Mouse (Mus musculus): ENCODE measurements at regions not wholly inside any gene's neighbourhood (a gene's known extent, or its start where the extent isn't known, plus 50 kb on each side); places are given as distances from the start of the nearest gene placed in this dataset.

GRCm38 (mm10) chr8:109416327-109417100 lies 77.3 kb upstream of the Pmfbp1 start:
- Histone ChIP-seq H3K27me3 (ENCODE audit: insufficient read depth, low read length) (peaks cover 3% of the 10 kb centered on the region; the same call in 1 of the 2 replicates), H3K9ac (replicated peaks; ENCODE audit: low read length) (no peak overlapping the region), H3K27ac (ENCODE audit: low read length) (no peak overlapping the region), H3K4me3 (ENCODE audit: low read length) (no peak overlapping the region), H3K4me1 (ENCODE audit: insufficient read depth, low read length) (peaks cover 10% of the 10 kb centered on the region; the same call in 1 of the 2 replicates), H3K36me3 (ENCODE audit: insufficient read depth, low read length) (no peaks in the 10 kb centered on the region), H3K9me3 (ENCODE audit: low read length) (no peaks in the 10 kb centered on the region), H3K4me2 (replicated peaks; ENCODE audit: low read depth, low read length) (no peak overlapping the region)
- no peak for ATAC-seq (ENCODE audit: low FRiP score, low TSS enrichment)
- 71% methylated on average over 17 of the region's 17 CpGs for WGBS

- no peaks in the 10 kb centered on the region for H3K9me3 ChIP-seq (ENCODE audit: low read length)
- 48% methylated on average over 5 of the region's 5 CpGs for WGBS
- H3K9ac ChIP-seq (replicated peaks; ENCODE audit: low read length): no peak overlapping the region
- no peak overlapping the region for H3K27ac ChIP-seq (ENCODE audit: low read length)
- ATAC-seq (ENCODE audit: low FRiP score, low TSS enrichment): peak; percentile 76; the same call in 1 of the 2 replicates
- H3K4me1 ChIP-seq (ENCODE audit: insufficient read depth, low read length): peaks cover 10% of the 10 kb centered on the region; the same call in 1 of the 2 replicates
- no peaks in the 10 kb centered on the region; the same call in 1 of the 2 replicates for H3K27me3 ChIP-seq (ENCODE audit: insufficient read depth, low read length)
- no peak overlapping the region for H3K4me3 ChIP-seq (ENCODE audit: low read length)
- no peaks in the 10 kb centered on the region for H3K36me3 ChIP-seq (ENCODE audit: insufficient read depth, low read length)
- H3K4me2 ChIP-seq (replicated peaks; ENCODE audit: low read depth, low read length): no peak overlapping the region
Measured at GRCm38 (mm10) chr8:109417222-109417621, 76.6 kb upstream of the Pmfbp1 start.

GRCm38 (mm10) chr8:109417971-109418370 lies 75.9 kb upstream of the Pmfbp1 start:
- peaks cover 10% of the 10 kb centered on the region; the same call in 1 of the 2 replicates for H3K4me1 ChIP-seq (ENCODE audit: insufficient read depth, low read length)
- H3K27ac ChIP-seq (ENCODE audit: low read length): no peak overlapping the region
- no peaks in the 10 kb centered on the region; the same call in 1 of the 2 replicates for H3K27me3 ChIP-seq (ENCODE audit: insufficient read depth, low read length)
- H3K4me3 ChIP-seq (ENCODE audit: low read length): no peak overlapping the region
- 19% methylated on average over 12 of the region's 12 CpGs for WGBS
- H3K9ac ChIP-seq (replicated peaks; ENCODE audit: low read length): no peak overlapping the region
- 0 out of 2 replicates have a peak, but pooled peaks cover 3% of the 10 kb centered on the region for H3K9me3 ChIP-seq (ENCODE audit: low read length)
- no peak for ATAC-seq (ENCODE audit: low FRiP score, low TSS enrichment)
- H3K4me2 ChIP-seq (replicated peaks; ENCODE audit: low read depth, low read length): no peak overlapping the region
- no peaks in the 10 kb centered on the region for H3K36me3 ChIP-seq (ENCODE audit: insufficient read depth, low read length)

GRCm38 (mm10) chr8:109419029-109419596 lies 74.7 kb upstream of the Pmfbp1 start:
- WGBS: 62% methylated on average over 4 of the region's 4 CpGs
- Histone ChIP-seq H3K4me1 (ENCODE audit: insufficient read depth, low read length) (peaks cover 10% of the 10 kb centered on the region; the same call in 1 of the 2 replicates), H3K9me3 (ENCODE audit: low read length) (0 out of 2 replicates have a peak, but pooled peaks cover 3% of the 10 kb centered on the region), H3K27me3 (ENCODE audit: insufficient read depth, low read length) (no peaks in the 10 kb centered on the region; the same call in 1 of the 2 replicates), H3K27ac (ENCODE audit: low read length) (no peak overlapping the region), H3K36me3 (ENCODE audit: insufficient read depth, low read length) (no peaks in the 10 kb centered on the region), H3K4me2 (replicated peaks; ENCODE audit: low read depth, low read length) (no peak overlapping the region), H3K4me3 (ENCODE audit: low read length) (no peak overlapping the region), H3K9ac (replicated peaks; ENCODE audit: low read length) (no peak overlapping the region)
- no peak for ATAC-seq (ENCODE audit: low FRiP score, low TSS enrichment)

GRCm38 (mm10) chr8:109424004-109424403 lies 69.8 kb upstream of the Pmfbp1 start:
- WGBS: 63% methylated on average over 5 of the region's 5 CpGs
- Histone ChIP-seq H3K9ac (replicated peaks; ENCODE audit: low read length) (no peak overlapping the region), H3K27ac (ENCODE audit: low read length) (no peak overlapping the region)

GRCm38 (mm10) chr8:109428551-109428950 lies 65.3 kb upstream of the Pmfbp1 start:
- Histone ChIP-seq H3K4me1 (ENCODE audit: insufficient read depth, low read length) (no peaks in the 10 kb centered on the region), H3K36me3 (ENCODE audit: insufficient read depth, low read length) (no peaks in the 10 kb centered on the region), H3K9me3 (ENCODE audit: low read length) (no peaks in the 10 kb centered on the region), H3K9ac (replicated peaks; ENCODE audit: low read length) (no peak overlapping the region), H3K4me3 (ENCODE audit: low read length) (no peak overlapping the region), H3K27ac (ENCODE audit: low read length) (no peak overlapping the region), H3K27me3 (ENCODE audit: insufficient read depth, low read length) (no peaks in the 10 kb centered on the region), H3K4me2 (replicated peaks; ENCODE audit: low read depth, low read length) (no peak overlapping the region)
- ATAC-seq (ENCODE audit: low FRiP score, low TSS enrichment): no peak
- 50% methylated on average over 9 of the region's 9 CpGs for WGBS

More at GRCm38 (mm10) chr8:109424004-109424403, 69.8 kb upstream of the Pmfbp1 start:
- H3K27me3 ChIP-seq (ENCODE audit: insufficient read depth, low read length): no peaks in the 10 kb centered on the region
- ATAC-seq (ENCODE audit: low FRiP score, low TSS enrichment): no peak
- no peak overlapping the region for H3K4me3 ChIP-seq (ENCODE audit: low read length)
- H3K4me1 ChIP-seq (ENCODE audit: insufficient read depth, low read length): no peaks in the 10 kb centered on the region
- H3K36me3 ChIP-seq (ENCODE audit: insufficient read depth, low read length): no peaks in the 10 kb centered on the region
- 0 out of 2 replicates have a peak, but pooled peaks cover 3% of the 10 kb centered on the region for H3K9me3 ChIP-seq (ENCODE audit: low read length)
- no peak overlapping the region for H3K4me2 ChIP-seq (replicated peaks; ENCODE audit: low read depth, low read length)

- no peak for ATAC-seq (ENCODE audit: low FRiP score, low TSS enrichment)
- H3K27me3 ChIP-seq (ENCODE audit: insufficient read depth, low read length): no peaks in the 10 kb centered on the region
- WGBS: 89% methylated on average over 12 of the region's 12 CpGs
Measured at GRCm38 (mm10) chr8:109434538-109434937, 59.3 kb upstream of the Pmfbp1 start.

GRCm38 (mm10) chr8:109436056-109436455 lies 57.8 kb upstream of the Pmfbp1 start:
- H3K4me1 ChIP-seq (ENCODE audit: insufficient read depth, low read length): peaks cover 5% of the 10 kb centered on the region; the same call in 1 of the 2 replicates
- 92% methylated on average over 4 of the region's 4 CpGs for WGBS
- no peak overlapping the region for H3K9ac ChIP-seq (replicated peaks; ENCODE audit: low read length)
- H3K27ac ChIP-seq (ENCODE audit: low read length): no peak overlapping the region
- ATAC-seq (ENCODE audit: low FRiP score, low TSS enrichment): no peak
- H3K27me3 ChIP-seq (ENCODE audit: insufficient read depth, low read length): no peaks in the 10 kb centered on the region
- no peak overlapping the region for H3K4me3 ChIP-seq (ENCODE audit: low read length)
- H3K36me3 ChIP-seq (ENCODE audit: insufficient read depth, low read length): no peaks in the 10 kb centered on the region
- H3K9me3 ChIP-seq (ENCODE audit: low read length): no peaks in the 10 kb centered on the region
- no peak overlapping the region for H3K4me2 ChIP-seq (replicated peaks; ENCODE audit: low read depth, low read length)

More at GRCm38 (mm10) chr8:109434538-109434937, 59.3 kb upstream of the Pmfbp1 start:
- no peak overlapping the region for H3K4me2 ChIP-seq (replicated peaks; ENCODE audit: low read depth, low read length)
- no peaks in the 10 kb centered on the region for H3K36me3 ChIP-seq (ENCODE audit: insufficient read depth, low read length)
- H3K4me3 ChIP-seq (ENCODE audit: low read length): no peak overlapping the region
- no peak overlapping the region for H3K27ac ChIP-seq (ENCODE audit: low read length)
- no peaks in the 10 kb centered on the region for H3K9me3 ChIP-seq (ENCODE audit: low read length)
- H3K4me1 ChIP-seq (ENCODE audit: insufficient read depth, low read length): peaks cover 5% of the 10 kb centered on the region; the same call in 1 of the 2 replicates
- H3K9ac ChIP-seq (replicated peaks; ENCODE audit: low read length): no peak overlapping the region

GRCm38 (mm10) chr8:109436830-109437567 lies 56.8 kb upstream of the Pmfbp1 start:
- no peak overlapping the region for H3K27ac ChIP-seq (ENCODE audit: low read length)
- ATAC-seq (ENCODE audit: low FRiP score, low TSS enrichment): no peak
- peak overlapping the region; percentile 35; the same call in 1 of the 2 replicates for H3K9ac ChIP-seq (replicated peaks; ENCODE audit: low read length)
- H3K27me3 ChIP-seq (ENCODE audit: insufficient read depth, low read length): no peaks in the 10 kb centered on the region
- peak overlapping the region; percentile 29 for H3K4me3 ChIP-seq (ENCODE audit: low read length)
- 42% methylated on average over 19 of the region's 19 CpGs for WGBS
- H3K4me1 ChIP-seq (ENCODE audit: insufficient read depth, low read length): peaks cover 5% of the 10 kb centered on the region; the same call in 1 of the 2 replicates
- H3K36me3 ChIP-seq (ENCODE audit: insufficient read depth, low read length): no peaks in the 10 kb centered on the region
- H3K9me3 ChIP-seq (ENCODE audit: low read length): no peaks in the 10 kb centered on the region
- peak overlapping the region; percentile 47 for H3K4me2 ChIP-seq (replicated peaks; ENCODE audit: low read depth, low read length)
